Mouse (Mus musculus) Patski (cell line): Measurements from ENCODE around the gene Plcb3. TPM values are rescaled to one million over a fixed set of nuclear protein-coding genes. Genes with fewer than 3 reads are reported as not detected.
"Not testable (repeated sequence)": the region's sequence is repeated elsewhere in the genome, so short reads cannot be mapped to it uniquely, and the experiment has no call there.

Source experiments
- ATAC-seq: fragments of 100-300 bp; one replicate; pipeline ENCODE4 v1.8.0; 2021
- CTCF ChIA-PET: fragments of 350-600 bp; sonication (Branson Sonifier 250); formaldehyde crosslinking; loops from one replicate; lab custom pipeline; 2022; ENCODE audit warnings: inconsistent platforms; lab: Charles Lee
- POLR2A ChIA-PET: fragments of 350-600 bp; sonication (Branson Sonifier 250); formaldehyde crosslinking; loops from one replicate; lab custom pipeline; 2022; ENCODE audit warnings: antibody characterized with exemption, inconsistent platforms; lab: Charles Lee
- DNase-seq: peaks from one replicate; pipeline ENCODE4 v3.0.0-alpha.2; 2011; ENCODE audit warnings: low read depth, low spot score
- H3K27me3 ChIP-seq: fragments of 371-371 bp; one replicate; pipeline ENCODE4 v1.5.1; 2021
- CTCF ChIP-seq: fragments of 100-300 bp; IDR thresholded peaks from one replicate; pipeline ENCODE4 v1.5.1; 2021
- in situ Hi-C: fragments of 300-500 bp; cut with MboI; formaldehyde crosslinking; loops from 3 replicates; pipeline ENCODE4 v1.11.1; 2018; ENCODE audit warnings: low pct_unique_long_range_greater_than_20kb, mixed read lengths
- polyA plus RNA-seq: library from polyadenylated mRNA; unstranded; gene quantifications from one replicate; pipeline ENCODE4 v1.2.3, GENCODE M21; 2021

Plcb3 gene
- polyA plus RNA-seq, 1 experiment from 2014 or later = 59.6 TPM

DNA sequence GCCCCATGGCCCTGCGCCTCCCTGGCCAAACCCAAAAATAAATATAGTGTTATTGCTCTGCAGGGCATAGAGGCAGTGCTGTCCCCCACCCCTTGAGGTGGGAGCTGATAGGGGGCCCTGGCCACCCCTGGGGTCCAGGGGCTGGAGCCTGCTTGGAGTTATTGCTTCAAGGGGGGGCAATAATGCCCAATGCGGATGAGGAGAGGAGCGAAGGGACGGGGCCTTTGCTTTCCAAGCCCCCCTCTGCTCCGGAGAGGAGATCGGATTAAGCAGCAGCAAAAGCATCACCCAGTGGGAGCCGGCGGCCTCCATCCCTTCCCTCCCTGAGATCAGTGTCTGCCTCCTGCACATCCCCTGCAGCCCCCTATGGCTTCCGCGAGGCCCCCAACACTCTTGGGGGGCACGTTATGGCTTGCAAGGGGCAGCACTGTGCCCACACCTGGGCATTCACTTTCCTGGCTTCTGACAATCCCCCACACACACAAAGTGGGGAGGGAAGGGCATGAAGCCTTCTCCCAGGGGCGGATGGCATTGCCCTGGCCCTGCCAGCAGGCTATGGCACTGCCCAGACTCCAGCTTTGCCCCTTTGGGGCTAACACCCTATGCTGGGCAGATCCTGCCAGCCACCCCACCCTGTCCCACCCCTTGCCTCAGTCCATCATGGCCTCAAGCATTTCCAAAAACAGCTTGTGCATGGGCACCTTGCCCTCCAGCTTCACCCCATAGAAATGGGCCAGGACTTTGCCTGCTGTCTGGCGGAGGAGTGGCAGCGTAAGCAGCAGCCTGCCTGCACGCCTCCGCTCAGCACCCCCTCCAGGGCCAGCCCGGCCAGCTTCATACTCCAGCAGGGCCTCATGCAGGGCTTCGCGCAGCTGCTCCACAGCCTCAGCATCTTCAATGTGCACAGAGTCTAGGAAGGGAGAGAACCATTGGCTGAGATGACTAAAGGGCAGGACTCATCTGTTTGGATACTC is 64.9 kb downstream of the Plcb3 start:
- DNase-seq = no peak
- H3K27me3 ChIP-seq = no peaks in the 10 kb centered on the region
- CTCF ChIA-PET = no interaction called here
- in situ Hi-C loops = no loop called here
- POLR2A ChIA-PET = interaction anchor here (3.1 kb wide), 1 partner anchor 9 kb away, joined by 17 read pairs; the partner anchor contains the start of gene Esrra
- no peak for ATAC-seq
- no peak for TF ChIP-seq CTCF

DNA sequence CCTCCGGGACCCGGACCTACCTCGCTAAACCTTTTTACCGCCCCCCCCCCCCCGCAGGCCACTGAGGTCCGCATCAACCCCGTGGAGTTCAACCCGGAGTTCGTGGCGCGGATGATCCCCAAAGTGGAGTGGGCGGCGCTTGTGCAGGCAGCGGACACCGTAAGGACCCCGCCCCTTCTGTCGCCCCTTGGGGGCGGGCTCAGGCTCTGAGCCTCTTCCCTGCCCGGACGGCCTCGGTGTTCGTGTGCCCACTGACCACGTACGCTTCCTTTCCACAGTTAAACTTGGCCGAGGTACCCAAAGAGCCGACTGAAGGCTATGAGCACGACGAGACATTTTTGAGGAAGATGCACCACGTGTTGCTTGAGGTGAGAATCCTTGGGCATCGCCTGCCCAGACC is 66.0 kb downstream of the Plcb3 start:
- in situ Hi-C loops, H3K27me3 ChIP-seq, CTCF ChIA-PET, DNase-seq: not testable (repeated sequence)
- peak; percentile 10 for ATAC-seq
- POLR2A ChIA-PET = interaction anchor here (0.9 to 3.1 kb wide), 3 partner anchors 10 to 31 kb away, joined by 3 to 17 read pairs (median 7); partner anchors contain the start of genes Bad, Esrra and Gpr137

GRCm38 (mm10) chr19:6909507-6910289 is 66.6 kb downstream of the Plcb3 start, which contains the start of the genes Trmt112 and Prdx5:
Gene Trmt112, plus strand, starts transcription at chr19:6909698.
Gene Prdx5, minus strand, starts transcription at chr19:6910106.
- no peaks in the 10 kb centered on the region for H3K27me3 ChIP-seq
- POLR2A ChIA-PET = interaction anchor here (0.7 to 3.1 kb wide), 9 partner anchors 10 to 65 kb away, joined by 3 to 17 read pairs (median 3); partner anchors contain the start of genes Bad, Ccdc88b, Esrra and Gpr137
- no peak for TF ChIP-seq CTCF
- in situ Hi-C loops = no loop called here
- DNase-seq = peak; percentile 48
- CTCF ChIA-PET = interaction anchor here (1.1 to 2.6 kb wide), 2 partner anchors 30 to 38 kb away, joined by 3 to 11 read pairs; no protein-coding TSS in a partner anchor
- ATAC-seq = peak; percentile 78

DNA sequence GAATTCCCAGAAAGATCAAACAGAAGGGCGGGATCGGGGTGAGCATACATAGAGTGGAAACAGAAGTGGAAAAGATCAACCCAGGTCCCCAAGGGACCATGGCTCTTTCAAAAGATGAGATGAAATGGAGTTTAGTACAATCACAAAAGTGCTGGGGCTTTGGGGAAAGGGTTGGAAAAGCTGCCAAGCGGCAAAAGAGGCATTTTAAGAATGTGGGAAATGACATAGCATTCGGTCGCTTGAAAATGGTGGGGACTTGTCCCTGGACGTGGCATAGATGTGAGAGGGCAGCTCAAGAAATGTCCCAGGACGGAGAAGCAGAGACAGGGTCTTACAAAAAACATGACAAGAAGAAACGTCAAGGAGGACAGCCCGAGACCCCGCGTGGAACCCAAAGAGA is 67.2 kb downstream of the Plcb3 start:
- ChIA-PET CTCF (interaction anchor here (1.1 to 2.6 kb wide), 2 partner anchors 30 to 37 kb away, joined by 3 to 11 read pairs; no protein-coding TSS in a partner anchor), POLR2A (interaction anchor here (0.6 to 1.3 kb wide), 8 partner anchors 11 to 327 kb away, joined by 3 to 7 read pairs (median 4); partner anchors contain the start of genes Bad, Ccdc88b, Gpr137 and Ppp1r14b)
- no peaks in the 10 kb centered on the region for H3K27me3 ChIP-seq
- in situ Hi-C loops = no loop called here
- ATAC-seq = no peak
- no peak for DNase-seq
- TF ChIP-seq CTCF = no peak

- no peak for TF ChIP-seq CTCF
- ATAC-seq (no peak), DNase-seq (no peak)
- ChIA-PET POLR2A (interaction anchor here (1.0 to 1.3 kb wide), 4 partner anchors 9 to 43 kb away, joined by 3 read pairs; no protein-coding TSS in a partner anchor), CTCF (interaction anchor here (2.6 kb wide), 1 partner anchor 36 kb away, joined by 11 read pairs; no protein-coding TSS in a partner anchor)
- in situ Hi-C loops = no loop called here
- H3K27me3 ChIP-seq = no peaks in the 10 kb centered on the region
Measured at GRCm38 (mm10) chr19:6907811-6908540, 68.3 kb downstream of the Plcb3 start.

- POLR2A ChIA-PET = interaction anchor here (1.2 kb wide), 1 partner anchor 8 kb away, joined by 3 read pairs; no protein-coding TSS in a partner anchor
- CTCF ChIA-PET = interaction anchor here (2.6 kb wide), 1 partner anchor 35 kb away, joined by 11 read pairs; no protein-coding TSS in a partner anchor
- TF ChIP-seq CTCF = no peak
- no peaks in the 10 kb centered on the region for H3K27me3 ChIP-seq
- DNase-seq (no peak), ATAC-seq (no peak)
- in situ Hi-C loops = no loop called here
Measured at GRCm38 (mm10) chr19:6907094-6907493, 69.2 kb downstream of the Plcb3 start.

DNA sequence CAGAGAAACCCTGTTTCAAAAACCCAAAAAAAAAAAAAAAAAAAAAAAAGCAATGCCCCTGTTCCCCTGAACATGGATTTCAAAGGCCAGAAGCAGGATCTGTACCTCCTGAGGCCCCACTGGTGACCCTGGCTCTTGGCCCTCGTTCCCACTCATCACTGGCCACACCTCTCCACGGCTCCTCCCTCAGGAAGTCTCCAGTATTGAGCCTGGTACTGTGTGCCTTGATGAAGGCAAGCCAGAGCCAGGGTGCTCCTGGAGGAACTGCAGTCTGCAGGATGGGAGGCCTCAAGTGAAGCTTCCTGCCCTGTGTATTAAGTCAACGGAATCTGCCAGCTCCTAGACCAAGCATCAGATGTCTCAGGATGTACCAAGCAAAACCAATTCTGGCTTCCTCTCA is 70.1 kb downstream of the Plcb3 start:
- no peak for DNase-seq
- POLR2A ChIA-PET = no interaction called here
- in situ Hi-C loops = no loop called here
- H3K27me3 ChIP-seq = no peaks in the 10 kb centered on the region
- CTCF ChIA-PET = interaction anchor here (1.1 to 1.7 kb wide), 3 partner anchors 9 to 35 kb away, joined by 3 to 6 read pairs (median 4); no protein-coding TSS in a partner anchor
- TF ChIP-seq CTCF = no peak
- ATAC-seq = no peak

- ChIA-PET POLR2A (no interaction called here), CTCF (interaction anchor here (1.1 to 1.7 kb wide), 3 partner anchors 8 to 35 kb away, joined by 3 to 6 read pairs (median 4); no protein-coding TSS in a partner anchor)
- TF ChIP-seq CTCF = no peak
- DNase-seq (no peak), ATAC-seq (no peak)
- in situ Hi-C loops = no loop called here
- no peaks in the 10 kb centered on the region for H3K27me3 ChIP-seq
Measured at GRCm38 (mm10) chr19:6905498-6906159, 70.6 kb downstream of the Plcb3 start.

DNA sequence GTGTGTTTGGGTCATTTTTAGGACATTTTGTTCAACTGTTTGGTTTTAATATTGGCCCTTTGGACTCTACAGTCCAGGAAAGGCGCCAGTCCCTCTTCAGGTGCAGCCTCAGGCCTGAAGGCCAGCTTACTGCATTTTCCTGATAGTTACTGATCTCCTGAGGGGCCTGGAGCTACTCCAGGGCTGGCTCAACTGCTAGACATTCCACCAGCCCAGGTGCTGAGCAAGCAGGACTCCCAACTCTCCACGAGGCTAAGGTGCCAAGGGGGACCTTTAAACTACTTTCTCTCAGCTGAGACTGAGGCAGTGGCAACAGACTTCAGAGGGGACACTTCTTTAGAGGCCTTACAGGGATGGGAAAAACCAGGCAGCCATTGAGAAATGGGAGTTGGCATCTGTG is 71.4 kb downstream of the Plcb3 start:
- ChIA-PET CTCF (no interaction called here), POLR2A (no interaction called here)
- no peak for DNase-seq
- in situ Hi-C loops = no loop called here
- no peak for TF ChIP-seq CTCF
- H3K27me3 ChIP-seq = no peaks in the 10 kb centered on the region
- no peak for ATAC-seq
